In the genomic region with DNA sequence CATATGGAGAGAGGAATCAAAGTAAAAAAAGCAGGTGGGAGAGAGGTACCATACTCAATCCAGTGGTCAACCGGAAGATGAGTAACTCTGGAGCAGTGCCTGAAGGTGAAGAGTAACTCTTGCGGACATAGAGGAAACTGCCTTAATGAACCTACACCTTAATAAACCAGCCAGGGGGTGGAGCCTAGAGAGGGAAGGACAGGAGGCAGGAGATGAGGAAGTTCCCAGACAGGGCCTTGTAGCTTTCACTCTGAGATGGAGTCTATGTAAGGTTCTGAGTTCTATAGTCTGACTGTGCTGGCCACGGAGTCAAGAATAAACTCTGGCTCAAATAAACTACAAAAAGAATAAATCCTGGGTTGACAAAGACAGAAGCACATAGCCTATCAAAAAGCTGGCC, we compare ENCODE assay signal across 19 mouse cellular contexts. TPM values are rescaled to one million over a fixed set of nuclear protein-coding genes. Genes with fewer than 3 reads are reported as not detected.
DNase-seq lines count a peak whose midpoint lies in the region; ATAC-seq lines count a peak whose summit lies in the region.
"Had no signal": no experiment of that assay in that cellular context is flagged by ENCODE, and none has a peak within 500 bp of the region (broad histone marks: within the 10 kb centered on the region; RNA-seq: fewer than 3 reads in every experiment).

No protein-coding gene starts in this region.

- peak; percentile 71 for ATAC-seq in granulocyte monocyte progenitor cell, adult 5-6 weeks (replicated peaks; ENCODE audit: poor library complexity, severe bottlenecking)
- peak; percentile 52 for ATAC-seq in neutrophil, adult 5-6 weeks (ENCODE audit: extremely low read depth, insufficient number of reproducible peaks, low FRiP score, poor library complexity, severe bottlenecking)
- ATAC-seq: activated CD4-positive, CD25-positive, alpha-beta regulatory T cell, adult 4 months; forebrain, embryonic 15.5 days; hindbrain, postnatal 0 days; Patski had no signal

- peak; percentile 39 for DNase-seq in lung, postnatal 36 days
- DNase-seq in lung, postnatal 10 days, result no peak
- DNase-seq in B cell, adult 2 months, result peak; percentile 20 to 36
- DNase-seq in urinary bladder, adult 2 months (ENCODE audit: low spot score), result no peak
- DNase-seq in kidney, adult 9 months, result no peak
- no peak for DNase-seq in lung, postnatal 4 days
- DNase-seq: adrenal gland, postnatal 14 days; cerebellum, adult 11-12 months; cerebellum, postnatal 25 days; gastrocnemius, postnatal 10 days; heart, adult 2 months; heart, postnatal 14 days had no signal

RNA-seq across cellular contexts. Expression of a gene that starts 2.8 kb away (rescaled TPM):
- total RNA-seq in granulocyte monocyte progenitor cell, adult 5-6 weeks (2014; fragmentation: Nextera tagmentation), result 0.19 TPM in 1 of 2 replicates, not detected in the other
- total RNA-seq in granulocyte monocyte progenitor cell, adult 5-6 weeks (2017), result 0.39 TPM in 1 of 2 replicates, not detected in the other
- total RNA-seq in neutrophil, adult 5-6 weeks (2017), result 1.2 and 1.6 TPM in 2 replicates
- 0.03 and 0.18 TPM in 2 replicates for polyA plus RNA-seq in urinary bladder, adult 2 months (2012; rRNA removed)
- polyA plus RNA-seq: heart, embryonic 15.5 days had no signal

RNA-seq across cellular contexts. Expression of a gene that starts 22.0 kb away (rescaled TPM):
- 48.4 and 53.2 TPM in 2 replicates for total RNA-seq in granulocyte monocyte progenitor cell, adult 5-6 weeks (2014; fragmentation: Nextera tagmentation)
- total RNA-seq in granulocyte monocyte progenitor cell, adult 5-6 weeks (2017), result 40.0 and 43.8 TPM in 2 replicates
- total RNA-seq in neutrophil, adult 5-6 weeks (2017), result 62.6 and 63.0 TPM in 2 replicates
- 18.3 and 19.7 TPM in 2 replicates for polyA plus RNA-seq in urinary bladder, adult 2 months (2012; rRNA removed)

RNA-seq across cellular contexts. Expression of a gene that starts 41.8 kb away (rescaled TPM):
- total RNA-seq in granulocyte monocyte progenitor cell, adult 5-6 weeks (2014; fragmentation: Nextera tagmentation), result 13.8 and 17.8 TPM in 2 replicates
- total RNA-seq in granulocyte monocyte progenitor cell, adult 5-6 weeks (2017), result 6.4 and 7.9 TPM in 2 replicates
- 6.0 and 9.5 TPM in 2 replicates for total RNA-seq in neutrophil, adult 5-6 weeks (2017)
- 16.3 and 19.1 TPM in 2 replicates for polyA plus RNA-seq in urinary bladder, adult 2 months (2012; rRNA removed)

RNA-seq across cellular contexts. Expression of a gene that starts 47.3 kb away (rescaled TPM):
- 32.4 and 37.6 TPM in 2 replicates for total RNA-seq in granulocyte monocyte progenitor cell, adult 5-6 weeks (2014; fragmentation: Nextera tagmentation)
- 31.0 and 40.9 TPM in 2 replicates for total RNA-seq in granulocyte monocyte progenitor cell, adult 5-6 weeks (2017)
- total RNA-seq in neutrophil, adult 5-6 weeks (2017), result 53.1 and 63.1 TPM in 2 replicates
- polyA plus RNA-seq in urinary bladder, adult 2 months (2012; rRNA removed), result 22.5 and 26.5 TPM in 2 replicates

RNA-seq across cellular contexts. Expression of a gene that starts 58.9 kb away (rescaled TPM):
- 18.7 and 23.0 TPM in 2 replicates for total RNA-seq in granulocyte monocyte progenitor cell, adult 5-6 weeks (2014; fragmentation: Nextera tagmentation)
- 17.2 and 18.3 TPM in 2 replicates for total RNA-seq in granulocyte monocyte progenitor cell, adult 5-6 weeks (2017)
- 24.4 and 25.4 TPM in 2 replicates for total RNA-seq in neutrophil, adult 5-6 weeks (2017)
- 71.5 and 80.8 TPM in 2 replicates for polyA plus RNA-seq in urinary bladder, adult 2 months (2012; rRNA removed)

Comparison
In these comparisons a context has a peak if more than half of its experiments do, and no peak if none do; other contexts are left out.
1. DNase-seq: peak in lung, postnatal 36 days (single experiment) and B cell, adult 2 months (2 of 2); none in lung, postnatal 10 days (single experiment), urinary bladder, adult 2 months (single experiment), kidney, adult 9 months (single experiment) and lung, postnatal 4 days (0 of 2).